Mouse (Mus musculus) cerebellum, adult 9-10 months (tissue): ENCODE measurements around the gene Tmem45a2.
"Not testable (repeated sequence)": the region's sequence is repeated elsewhere in the genome, so short reads cannot be mapped to it uniquely, and the experiment has no call there.

ENCODE experiments used
- DNase-seq: peaks from one replicate; pipeline ENCODE4 v3.0.0; 2022

The Tmem45a2 gene

DNA sequence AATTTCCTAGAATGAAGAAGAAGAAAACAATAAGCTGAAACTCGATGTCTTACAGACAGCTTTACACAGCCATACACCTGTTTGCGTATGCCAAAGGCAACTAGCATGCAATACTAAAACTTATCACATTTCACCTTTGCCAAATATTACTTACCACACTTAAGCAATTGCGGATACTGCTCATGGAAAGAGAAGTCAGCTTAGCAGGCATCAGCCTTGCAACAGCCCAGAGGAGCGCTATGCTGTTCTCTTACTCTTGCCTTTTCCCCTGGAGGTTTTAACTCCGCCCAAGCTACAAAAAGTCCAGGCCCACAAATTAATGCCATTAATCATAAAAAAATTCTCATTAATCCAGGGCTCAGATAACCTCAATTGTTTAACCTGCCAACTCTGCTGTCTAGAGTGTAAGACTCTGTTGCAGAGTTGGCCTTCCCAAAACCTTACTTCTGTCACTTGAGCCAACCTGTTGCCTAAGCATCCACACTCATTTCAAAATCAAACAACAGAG, at the start of gene Tmem45a2:
Gene Tmem45a2 (minus strand): TSS at position 241 of the 508 bp plus-strand sequence.
- no peak for DNase-seq

DNA sequence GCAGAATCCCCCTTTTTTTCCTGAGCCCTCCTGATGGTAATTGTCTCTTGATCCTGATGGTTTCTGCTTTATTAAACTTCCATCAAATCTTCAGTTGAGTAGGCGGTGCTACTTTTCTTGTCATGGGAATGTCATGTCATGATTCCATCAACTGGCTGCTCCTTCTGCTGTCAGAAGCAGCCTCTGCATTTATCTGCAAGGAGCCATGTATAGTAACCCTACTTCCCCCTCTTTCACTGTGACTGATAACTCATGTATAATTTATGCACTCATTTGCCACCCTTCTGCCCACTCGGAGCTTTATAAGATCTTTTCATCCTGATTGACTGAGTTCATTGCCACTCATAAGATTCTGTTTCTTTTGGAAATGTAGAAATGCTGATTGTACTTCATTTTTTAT, 46.4 kb upstream of the Tmem45a2 start:
- no peak for DNase-seq

DNA sequence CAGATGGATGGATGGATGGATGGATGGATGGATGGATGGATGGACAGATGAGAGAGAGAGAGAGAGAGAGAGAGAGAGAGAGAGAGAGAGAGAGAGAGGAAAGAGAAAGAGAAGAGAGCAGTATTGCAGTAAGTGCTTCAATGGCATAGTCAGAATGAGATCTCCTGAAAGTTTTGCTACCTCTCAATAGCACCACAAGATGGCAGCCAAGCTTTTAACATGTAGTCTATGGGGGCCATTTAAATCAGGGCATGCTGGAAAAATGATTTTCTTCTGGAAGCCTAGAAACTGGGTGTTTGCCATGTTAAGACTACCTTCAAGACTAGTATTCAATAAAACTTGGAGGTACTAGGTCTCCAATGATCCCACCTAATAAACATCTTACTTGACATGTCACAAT, 44.9 kb upstream of the Tmem45a2 start:
- DNase-seq = no peak

DNA sequence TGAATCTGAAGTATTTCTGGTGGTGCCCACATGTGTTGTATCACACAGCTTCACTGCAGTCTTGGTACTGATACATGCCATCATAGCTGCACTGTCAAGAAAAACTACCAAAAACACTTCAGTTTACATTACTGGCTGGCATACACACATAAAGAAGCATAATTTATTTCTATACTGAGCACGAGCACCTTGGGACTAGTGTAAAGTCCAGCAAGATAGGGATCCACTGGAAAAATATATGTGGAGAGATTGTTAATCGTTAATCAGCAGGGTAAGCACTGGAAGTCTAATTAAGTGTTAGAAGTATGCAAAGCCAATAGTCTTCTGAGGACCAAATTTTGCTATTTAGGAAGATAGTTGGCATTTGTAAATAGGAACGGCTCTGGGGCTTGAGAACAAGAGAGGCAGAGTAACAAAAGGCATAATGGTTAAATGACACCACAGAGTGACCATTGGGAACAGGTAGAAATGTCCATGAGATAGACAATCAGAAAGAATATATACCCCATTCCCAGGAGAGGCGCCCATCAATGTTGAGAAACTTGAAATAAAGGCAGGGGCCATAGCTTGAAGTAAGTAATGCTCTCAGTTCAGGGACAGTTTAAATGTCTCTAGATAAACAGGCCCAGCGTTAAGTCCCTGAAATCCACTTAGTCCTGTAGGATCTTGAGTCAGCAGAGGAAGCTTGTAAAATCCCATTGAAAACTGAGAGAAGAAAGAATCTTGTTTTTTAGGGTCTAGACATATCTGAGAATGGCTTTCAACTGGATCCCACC, 35.2 kb upstream of the Tmem45a2 start:
- no peak for DNase-seq

DNA sequence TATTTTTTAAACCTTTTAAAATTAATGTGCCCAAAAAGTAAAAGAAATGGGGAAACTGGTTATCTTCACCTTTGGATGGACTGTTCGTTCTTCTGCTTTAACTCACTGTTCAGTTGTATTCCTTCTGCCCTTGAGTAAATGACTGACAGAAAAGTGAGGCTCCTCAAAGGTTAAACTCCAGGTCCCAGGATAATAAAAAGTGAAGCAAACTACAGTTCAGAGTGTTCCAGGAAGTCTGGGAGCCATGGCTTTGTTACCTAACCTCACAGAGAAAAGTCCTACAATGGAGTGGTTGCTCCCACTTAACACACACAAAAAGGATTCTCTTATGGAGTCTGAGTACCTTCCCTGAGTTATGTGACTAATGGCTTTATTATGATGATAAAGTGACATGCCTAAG, 30.0 kb upstream of the Tmem45a2 start:
- no peak for DNase-seq

DNA sequence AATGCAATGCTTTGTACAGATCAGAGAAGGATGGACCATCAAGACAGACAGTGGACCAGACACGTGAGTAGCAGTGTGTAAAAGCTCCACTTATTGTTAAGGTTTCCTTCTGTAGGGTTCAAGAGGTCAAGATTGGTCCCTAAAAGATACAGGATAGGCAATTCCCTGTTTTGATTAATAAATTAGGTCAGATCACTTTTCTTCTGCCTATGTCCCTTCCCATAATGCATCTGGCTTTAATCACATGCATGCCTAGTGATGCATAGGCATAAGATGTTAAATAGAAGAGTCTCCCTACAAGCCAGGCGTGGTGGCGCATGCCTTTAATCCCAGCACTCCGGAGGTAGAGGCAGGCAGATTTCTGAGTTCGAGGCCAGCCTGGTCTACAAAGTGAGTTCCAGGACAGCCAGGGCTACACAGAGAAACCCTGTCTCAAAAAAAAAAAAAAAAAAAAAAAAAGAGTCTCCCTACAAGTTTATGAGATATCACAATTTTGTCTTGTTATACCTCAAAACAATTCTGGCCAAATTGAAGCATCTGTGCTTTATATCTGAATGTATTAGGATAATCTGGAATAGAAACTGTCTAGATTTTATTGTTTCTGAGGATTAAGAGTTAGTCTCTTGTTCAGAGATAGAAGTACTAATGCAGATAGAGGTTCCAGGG, 28.5 kb upstream of the Tmem45a2 start:
- DNase-seq = no peak

DNA sequence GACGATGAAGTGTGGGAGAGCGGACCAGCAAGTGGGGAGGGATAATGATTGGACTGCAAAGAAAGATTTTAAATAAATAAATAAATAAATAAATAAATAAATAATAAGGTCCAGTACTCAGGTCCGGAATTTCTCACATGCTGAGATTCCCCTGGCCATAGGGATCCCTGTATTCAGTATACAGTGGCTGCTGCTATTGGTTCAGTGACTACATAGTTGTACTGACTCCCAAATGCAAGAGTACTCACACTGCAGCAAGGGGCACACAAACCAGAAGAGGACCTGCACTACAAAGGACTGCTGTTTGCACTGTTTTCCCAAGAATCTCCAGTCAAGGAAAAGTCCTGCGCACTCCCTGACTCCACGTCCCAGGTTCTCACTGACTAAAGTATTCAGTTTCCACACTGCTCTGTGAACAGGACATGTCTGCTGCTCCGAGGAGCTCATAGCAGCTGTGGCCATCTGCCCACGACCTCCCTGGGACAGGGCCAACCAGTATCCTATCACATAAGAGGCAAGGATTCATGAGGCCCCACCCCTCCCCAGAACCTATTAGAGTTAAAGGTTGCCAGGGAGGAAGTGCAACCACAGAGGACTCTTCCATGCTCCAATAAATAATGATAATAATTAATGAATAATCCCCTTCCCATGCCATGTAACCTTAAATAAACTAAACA, 27.4 kb upstream of the Tmem45a2 start:
- DNase-seq = no peak

DNA sequence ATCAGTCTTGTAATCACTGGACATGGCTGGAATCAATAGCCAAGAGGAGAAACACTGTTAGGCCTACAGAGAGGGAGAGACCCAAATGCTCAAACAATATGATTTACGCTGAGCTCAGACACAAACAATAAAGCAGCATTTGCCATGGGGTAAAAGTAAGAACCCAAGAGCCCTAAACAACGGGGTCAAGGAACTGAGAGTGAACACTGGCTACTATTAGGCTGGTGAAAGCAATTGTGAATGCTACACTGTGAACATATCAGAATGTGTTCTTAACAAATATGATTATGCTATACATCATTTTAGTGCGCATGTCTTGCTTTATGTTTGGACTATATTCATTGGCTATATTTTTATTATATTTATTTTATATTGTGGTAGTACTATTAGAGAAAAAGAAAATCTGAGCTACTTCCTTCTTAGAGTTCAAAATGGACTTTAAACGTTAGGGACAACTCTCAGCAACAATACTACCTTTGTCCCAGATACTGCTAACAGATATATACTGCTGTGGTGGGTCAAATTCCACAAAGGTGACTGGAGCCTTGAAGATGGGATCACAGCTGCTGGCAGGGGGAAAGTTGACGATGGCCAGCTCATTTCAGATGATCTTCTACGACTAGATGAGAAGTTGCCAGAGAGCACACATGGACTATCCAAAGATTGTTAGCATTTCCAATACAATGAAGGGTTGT, 21.9 kb upstream of the Tmem45a2 start:
- DNase-seq = no peak

DNA sequence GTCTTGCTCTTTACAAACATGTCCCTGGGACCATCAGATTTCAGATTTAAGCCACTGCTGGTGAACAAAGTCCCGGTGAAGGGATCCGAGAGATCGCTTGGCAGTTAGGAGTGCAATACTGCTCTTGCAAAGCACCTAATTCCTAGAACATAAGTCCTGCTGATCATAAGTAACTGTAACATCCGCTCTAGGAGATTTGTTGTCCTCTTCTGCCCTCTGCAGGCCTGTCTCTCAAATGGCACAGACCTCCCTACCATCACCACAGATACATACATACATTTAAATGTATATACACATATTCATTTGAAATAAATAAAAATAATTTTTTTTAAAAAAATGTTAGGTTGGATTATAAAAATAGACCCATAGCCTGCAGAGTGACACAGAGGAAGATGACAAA, 21.3 kb upstream of the Tmem45a2 start:
- peak; percentile 13 for DNase-seq

DNA sequence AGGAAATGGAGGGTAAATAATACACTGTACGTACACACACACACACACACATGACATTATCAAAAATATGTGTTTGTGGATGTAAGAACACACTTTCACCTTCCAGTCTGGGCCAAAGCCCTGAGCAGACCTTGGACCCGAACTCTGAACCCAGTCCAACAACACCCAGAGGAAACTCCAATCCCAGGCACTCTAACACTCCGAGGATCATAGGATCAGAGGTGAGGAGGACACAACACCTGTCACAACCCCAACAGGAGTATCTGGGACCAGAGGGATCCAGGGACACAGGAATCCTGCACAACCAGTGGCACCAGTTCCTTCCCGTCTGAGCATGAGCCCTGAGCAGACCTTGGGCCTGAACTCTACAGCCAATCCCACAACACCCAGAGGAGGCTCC, 8.4 kb upstream of the Tmem45a2 start:
- no peak for DNase-seq

DNA sequence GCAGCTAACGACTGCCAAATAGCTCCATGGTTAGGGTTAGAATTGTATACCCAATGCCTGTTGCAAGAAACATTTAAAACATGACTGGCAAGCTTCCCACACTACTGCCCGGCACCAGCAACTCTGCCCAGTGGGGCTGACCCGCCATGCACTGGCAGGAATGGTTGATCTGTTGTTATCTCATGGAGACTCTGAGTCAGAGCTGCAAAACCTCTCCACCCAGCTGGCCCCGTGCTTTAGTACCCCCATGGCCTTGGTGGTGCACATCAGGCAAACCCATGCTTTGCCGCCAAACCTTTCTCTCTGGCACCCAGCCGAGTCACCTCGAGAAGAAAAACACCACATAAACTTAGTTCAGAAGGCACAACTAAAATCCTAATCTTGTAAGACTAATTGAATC, 4.8 kb upstream of the Tmem45a2 start:
- DNase-seq = no peak

DNA sequence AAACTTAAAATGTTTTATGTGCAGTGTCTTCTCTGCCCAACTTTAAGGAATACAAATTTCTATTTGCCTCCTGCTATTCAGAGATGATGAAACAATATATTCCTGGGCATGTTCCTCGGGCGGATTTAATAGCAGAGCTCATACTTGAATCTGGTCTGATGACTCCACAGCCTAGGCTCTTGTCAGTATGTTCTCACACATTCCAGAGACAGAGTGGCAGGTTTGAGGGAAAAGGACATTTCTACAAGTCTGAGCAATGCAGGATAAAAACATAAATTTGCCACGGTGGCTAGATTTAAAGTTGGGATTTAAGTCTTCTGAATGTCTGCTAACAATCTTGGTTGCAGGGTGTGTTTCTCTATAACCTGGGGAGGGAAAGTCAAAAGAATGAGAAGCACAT, 9.1 kb downstream of the Tmem45a2 start:
- no peak for DNase-seq

DNA sequence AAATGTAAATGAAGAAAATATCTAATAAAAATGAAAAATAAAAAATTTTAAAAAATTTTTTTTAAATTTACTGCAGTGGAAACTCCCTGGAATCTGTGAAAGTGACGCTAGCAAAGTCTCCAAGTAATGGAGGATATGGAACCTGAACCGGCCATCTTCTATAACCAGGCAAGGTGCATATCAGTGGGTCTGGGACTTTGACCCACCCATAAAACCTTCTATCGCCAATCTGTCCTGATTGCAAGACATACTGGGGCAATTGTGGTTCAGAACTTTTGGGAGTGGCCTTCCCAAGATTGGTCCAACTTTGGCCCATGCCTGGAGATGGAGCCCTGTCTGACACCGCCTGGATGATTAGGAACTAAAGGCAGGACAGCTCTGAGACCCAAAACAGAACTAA, 14.2 kb downstream of the Tmem45a2 start:
- DNase-seq = no peak

DNA sequence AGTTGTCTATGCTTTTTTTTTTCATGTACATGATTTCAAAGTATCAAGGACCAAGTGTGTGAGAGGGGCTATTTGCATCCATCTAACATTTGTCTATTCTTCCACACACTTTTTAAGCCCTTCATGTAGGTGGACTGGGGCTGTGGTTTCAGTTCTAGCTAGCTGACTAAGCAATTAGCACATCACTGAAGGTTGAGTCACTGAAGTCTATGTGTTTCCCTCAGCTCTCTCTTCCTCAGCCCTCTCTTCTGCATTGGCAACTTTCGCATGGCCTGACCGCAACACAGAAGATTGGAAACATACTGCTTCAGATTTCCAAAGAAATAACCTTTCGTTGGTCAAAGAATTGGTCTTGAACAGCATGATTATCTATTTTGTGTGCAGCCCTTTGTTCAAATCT, 21.2 kb downstream of the Tmem45a2 start:
- DNase-seq = no peak

DNA sequence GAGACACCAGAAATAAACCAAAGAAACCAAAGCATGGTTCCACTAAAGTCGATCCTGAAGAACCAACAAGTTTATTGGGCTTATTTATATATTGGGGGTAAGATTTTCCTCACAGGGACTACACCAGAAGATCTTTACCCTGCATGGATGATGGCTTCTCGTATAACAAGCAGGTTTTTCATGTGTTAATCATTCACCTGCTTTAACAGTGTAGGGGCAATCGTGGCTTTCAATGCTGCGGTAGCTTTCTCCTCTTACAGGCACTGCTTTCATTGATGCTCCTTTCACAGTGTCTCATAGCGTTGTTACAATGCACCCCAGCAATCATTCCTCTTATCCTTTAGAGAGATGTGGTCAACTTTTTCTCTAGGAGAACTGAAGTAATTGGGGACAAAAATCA, 32.6 kb downstream of the Tmem45a2 start:
- DNase-seq = no peak

DNA sequence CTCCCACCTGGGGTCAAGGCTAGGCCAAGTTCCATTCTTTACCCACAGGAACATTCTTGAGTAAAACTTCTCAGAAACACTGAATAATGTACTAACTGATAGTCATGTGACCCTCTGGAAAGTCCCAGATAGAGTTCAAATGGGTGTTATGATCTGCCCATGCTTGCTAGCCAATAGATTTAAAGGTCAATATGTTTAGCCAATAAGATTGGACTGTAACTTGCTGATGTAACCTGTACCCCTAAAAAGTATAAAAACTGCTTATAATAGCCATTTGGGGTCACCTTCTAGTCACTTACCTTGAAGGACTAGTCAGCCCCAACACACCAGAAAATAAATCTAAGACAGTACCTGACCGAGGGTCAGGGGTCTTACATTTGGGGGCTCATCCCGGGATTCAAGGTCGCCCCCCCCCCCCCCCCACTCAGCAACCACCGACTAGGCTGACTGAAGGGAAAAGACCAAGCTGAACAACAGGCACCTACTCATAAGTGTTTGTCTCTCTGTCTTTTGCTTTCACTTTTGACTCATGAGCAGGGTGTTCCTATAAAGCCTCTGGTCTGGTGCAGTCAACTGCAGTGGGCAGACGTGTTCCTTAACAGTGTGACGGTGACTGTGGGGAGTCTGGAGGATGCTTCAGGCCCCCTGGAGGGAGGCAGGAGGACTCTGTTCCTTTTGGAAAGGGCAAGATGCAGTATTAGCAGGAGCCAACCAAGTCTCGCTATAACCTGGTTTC, 40.9 kb downstream of the Tmem45a2 start:
- no peak for DNase-seq

DNA sequence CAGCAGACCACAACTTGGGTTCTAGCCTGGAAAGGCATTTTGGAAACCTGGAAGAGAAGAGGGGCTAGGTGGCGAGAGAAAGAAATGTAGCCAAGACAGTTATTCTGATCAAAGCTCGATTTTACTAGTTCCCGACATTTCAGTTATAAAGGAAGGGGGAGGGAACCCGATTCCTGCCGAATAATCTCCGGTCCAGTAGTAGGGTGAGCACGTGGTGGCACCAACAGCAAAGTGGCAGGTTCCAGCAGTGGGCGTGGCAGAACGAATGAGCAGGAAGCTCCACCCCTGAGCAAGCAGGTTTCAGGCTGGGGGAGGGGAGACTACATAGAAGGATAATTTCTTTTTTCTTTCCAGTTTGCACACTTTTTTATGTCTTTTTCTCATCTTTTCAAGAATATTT, 72.9 kb downstream of the Tmem45a2 start:
- not testable (repeated sequence) for DNase-seq
